Mouse (Mus musculus): ENCODE data around the gene Gm15155.

- no peak for TF ChIP-seq CTCF (IDR thresholded peaks at IDR 0.05; ENCODE audit: borderline replicate concordance, control insufficient read depth, extremely low read depth, insufficient read depth, low read length, poor library complexity)
- TF ChIP-seq POLR2A (IDR thresholded peaks at IDR 0.05; ENCODE audit: control insufficient read depth, extremely low read depth, insufficient read depth, low read length, poor library complexity): no peak
Observed at GRCm38 (mm10) chrX:156009756-156010155, 385.2 kb downstream of the Gm15155 start.

All from thymus, adult 2 months (tissue).